ENCODE assay signal across 13 mouse cellular contexts in genomic region chr15:67045920-67046804, GRCm38 (mm10).
A peak's percentile ranks its signal among the peaks of the same experiment; 100 is the strongest.
DNase-seq lines count a peak whose midpoint lies in the region; ATAC-seq and TF ChIP-seq lines count a peak whose summit lies in the region.
"Had no signal": no experiment of that assay in that cellular context is flagged by ENCODE, and none has a peak within 500 bp of the region (broad histone marks: within the 10 kb centered on the region; RNA-seq: fewer than 3 reads in every experiment).

No protein-coding gene starts in this region.

- no peak for ATAC-seq in heart, postnatal 0 days (ENCODE audit: insufficient read depth, low read depth)
- peak; percentile 41 for ATAC-seq in limb, embryonic 13.5 days (ENCODE audit: low FRiP score, low read depth)

- DNase-seq in heart, postnatal 0 days (ENCODE audit: low spot score), result no peak
- DNase-seq in heart, postnatal 25 days (ENCODE audit: low spot score), result no peak
- DNase-seq in embryonic facial prominence, embryonic 10.5 days (ENCODE audit: low spot score), result no peak
- peak; percentile 84 for DNase-seq in kidney, adult 2 months
- no peak for DNase-seq in right cerebral cortex, postnatal 36 days (ENCODE audit: low spot score in 2 of 2)
- no peak for DNase-seq in testis, postnatal 10 days (ENCODE audit: low spot score)
- DNase-seq in neural tube, embryonic 10.5 days (ENCODE audit: extremely low spot score, low spot score), result no peak
- DNase-seq: layer of hippocampus, adult 9-11 months had no signal

- no peaks in the 10 kb centered on the region for H3K27me3 ChIP-seq in heart, postnatal 0 days (ENCODE audit: control insufficient read depth, insufficient read depth, low read length)
- H3K27me3 ChIP-seq in embryonic facial prominence, embryonic 10.5 days (replicated peaks; ENCODE audit: low read depth, poor library complexity, severe bottlenecking), result no peaks in the 10 kb centered on the region
- H3K27me3 ChIP-seq in kidney, adult 2 months (replicated peaks; ENCODE audit: control insufficient read depth, insufficient read depth, low read length), result no peaks in the 10 kb centered on the region
- no peaks in the 10 kb centered on the region for H3K27me3 ChIP-seq in limb, embryonic 13.5 days
- H3K27me3 ChIP-seq: heart, embryonic 12.5 days; hindbrain, embryonic 15.5 days; neural tube, embryonic 12.5 days had no signal

- 74% methylated on average over 12 of the region's 12 CpGs for WGBS in heart, postnatal 0 days
- 77% methylated on average over 12 of the region's 12 CpGs for WGBS in embryonic facial prominence, embryonic 10.5 days
- 54% methylated on average over 12 of the region's 12 CpGs for WGBS in kidney, adult 2 months
- WGBS in limb, embryonic 13.5 days, result 66% methylated on average over 12 of the region's 12 CpGs

- peak overlapping the region; percentile 34; the same call in 1 of the 2 replicates for H3K27ac ChIP-seq in heart, postnatal 0 days (ENCODE audit: low read depth)
- 0 out of 2 replicates have a peak overlapping the region, but pooled peaks have one; percentile 7 for H3K27ac ChIP-seq in embryonic facial prominence, embryonic 10.5 days (replicated peaks)
- H3K27ac ChIP-seq in kidney, adult 2 months (ENCODE audit: insufficient read depth, low read depth, low read length), result peak overlapping the region; percentile 12; the same call in 1 of the 2 replicates
- no peak overlapping the region; the same call in 1 of the 2 replicates for H3K27ac ChIP-seq in limb, embryonic 13.5 days
- H3K27ac ChIP-seq: hindbrain, embryonic 15.5 days; liver, embryonic 14.5 days; neural tube, embryonic 12.5 days had no signal

- no peak for TF ChIP-seq CTCF in heart, postnatal 0 days (IDR thresholded peaks at IDR 0.05; ENCODE audit: low read depth)
- TF ChIP-seq CTCF in kidney, adult 2 months (conservative IDR thresholded peaks at IDR 0.05; ENCODE audit: insufficient read depth, insufficient read length, low read depth, low read length), result no peak

- no peaks in the 10 kb centered on the region for H3K9me3 ChIP-seq in heart, postnatal 0 days (replicated peaks; ENCODE audit: control insufficient read depth, low read length)
- no peaks in the 10 kb centered on the region for H3K9me3 ChIP-seq in embryonic facial prominence, embryonic 10.5 days
- no peaks in the 10 kb centered on the region for H3K9me3 ChIP-seq in limb, embryonic 13.5 days
- H3K9me3 ChIP-seq: heart, embryonic 12.5 days; hindbrain, embryonic 15.5 days; neural tube, embryonic 12.5 days had no signal

- no peak for TF ChIP-seq EP300 in heart, postnatal 0 days (IDR thresholded peaks at IDR 0.05; ENCODE audit: low read depth)

- no peak overlapping the region for H3K4me2 ChIP-seq in heart, postnatal 0 days (ENCODE audit: low read depth, low read length)
- H3K4me2 ChIP-seq in limb, embryonic 13.5 days (replicated peaks), result no peak overlapping the region
- H3K4me2 ChIP-seq: heart, embryonic 12.5 days; hindbrain, embryonic 15.5 days; neural tube, embryonic 12.5 days had no signal

- no peak for TF ChIP-seq POLR2A in kidney, adult 2 months (IDR thresholded peaks at IDR 0.05; ENCODE audit: low read depth, low read length)

- no peak overlapping the region for H3K4me3 ChIP-seq in heart, postnatal 0 days (ENCODE audit: low read depth, low read length)
- H3K4me3 ChIP-seq in embryonic facial prominence, embryonic 10.5 days, result no peak overlapping the region
- H3K4me3 ChIP-seq in kidney, adult 2 months (ENCODE audit: insufficient read depth, low read depth, low read length), result no peak overlapping the region
- no peak overlapping the region for H3K4me3 ChIP-seq in limb, embryonic 13.5 days
- H3K4me3 ChIP-seq: heart, embryonic 12.5 days; hindbrain, embryonic 15.5 days; neural tube, embryonic 12.5 days had no signal

- H3K36me3 ChIP-seq in heart, postnatal 0 days (replicated peaks; ENCODE audit: control insufficient read depth, insufficient read depth, low read length), result no peaks in the 10 kb centered on the region
- H3K36me3 ChIP-seq in embryonic facial prominence, embryonic 10.5 days (replicated peaks), result no peaks in the 10 kb centered on the region
- no peaks in the 10 kb centered on the region for H3K36me3 ChIP-seq in kidney, adult 2 months (ENCODE audit: control insufficient read depth, insufficient read depth, low read length)
- no peaks in the 10 kb centered on the region for H3K36me3 ChIP-seq in limb, embryonic 13.5 days
- H3K36me3 ChIP-seq: heart, embryonic 12.5 days; hindbrain, embryonic 15.5 days; neural tube, embryonic 12.5 days had no signal

- intact Hi-C loops in heart, postnatal 25 days (cut with DNase I), result no loop called here

- 0 out of 2 replicates have a peak, but pooled peaks cover 6% of the 10 kb centered on the region for H3K4me1 ChIP-seq in heart, postnatal 0 days (ENCODE audit: control insufficient read depth, insufficient read depth)
- peaks cover 18% of the 10 kb centered on the region for H3K4me1 ChIP-seq in embryonic facial prominence, embryonic 10.5 days
- peaks cover 9% of the 10 kb centered on the region for H3K4me1 ChIP-seq in kidney, adult 2 months (ENCODE audit: control insufficient read depth, insufficient read depth, low read length)
- H3K4me1 ChIP-seq in limb, embryonic 13.5 days, result peaks cover 12% of the 10 kb centered on the region
- H3K4me1 ChIP-seq: heart, embryonic 12.5 days; hindbrain, embryonic 15.5 days; neural tube, embryonic 12.5 days had no signal

- no peak overlapping the region for H3K9ac ChIP-seq in heart, postnatal 0 days (replicated peaks; ENCODE audit: low read depth, low read length)
- no peak overlapping the region for H3K9ac ChIP-seq in limb, embryonic 13.5 days
- H3K9ac ChIP-seq: heart, embryonic 12.5 days; hindbrain, embryonic 15.5 days; liver, embryonic 14.5 days; neural tube, embryonic 12.5 days had no signal
